In genomic region chr16:8715513-8716080, GRCm38 (mm10) we compare ENCODE assay signal across 16 mouse cellular contexts. TPM values are rescaled to one million over a fixed set of nuclear protein-coding genes. Genes with fewer than 3 reads are reported as not detected.
DNase-seq lines count a peak whose midpoint lies in the region; ATAC-seq lines count a peak whose summit lies in the region.
"Had no signal": no experiment of that assay in that cellular context is flagged by ENCODE, and none has a peak within 500 bp of the region (broad histone marks: within the 10 kb centered on the region; RNA-seq: fewer than 3 reads in every experiment).

No protein-coding gene starts in this region.

- 55% methylated on average over 10 of the region's 10 CpGs for WGBS in lung, embryonic 15.5 days

- no peak overlapping the region for H3K9ac ChIP-seq in lung, embryonic 15.5 days

- intact Hi-C loops in heart, postnatal 25 days (cut with DNase I): no loop called here

- peak; percentile 55 to 65 for DNase-seq in heart, adult 18-20 months
- no peak for DNase-seq in heart, postnatal 25 days (ENCODE audit: low spot score)
- DNase-seq in lung, postnatal 36 days: no peak
- peak; percentile 80 for DNase-seq in ZHBTc4 (ENCODE audit: low read depth, low spot score)
- peak; percentile 46 for DNase-seq in kidney, postnatal 14 days
- no peak for DNase-seq in right cerebral cortex, postnatal 25 days
- DNase-seq in left cerebral cortex, adult 9 months (ENCODE audit: low spot score in 2 of 2): no peak
- DNase-seq: right cerebral cortex, postnatal 14 days had no signal

- H3K27me3 ChIP-seq in lung, embryonic 15.5 days: no peaks in the 10 kb centered on the region

- ATAC-seq in lung, embryonic 15.5 days (ENCODE audit: borderline replicate concordance, extremely low read depth, low FRiP score, low TSS enrichment): peak; percentile 38; the same call in 1 of the 2 replicates
- ATAC-seq: forebrain, embryonic 16.5 days; inflammation-experienced regulatory T-cells, adult 6 months; midbrain, embryonic 16.5 days had no signal

- H3K4me1 ChIP-seq in lung, embryonic 15.5 days: peaks cover 18% of the 10 kb centered on the region

- H3K4me3 ChIP-seq in lung, embryonic 15.5 days: no peak overlapping the region

- H3K4me2 ChIP-seq in lung, embryonic 15.5 days: no peak overlapping the region

- H3K27ac ChIP-seq in lung, embryonic 15.5 days: no peak overlapping the region

- no peaks in the 10 kb centered on the region for H3K9me3 ChIP-seq in lung, embryonic 15.5 days

- peaks cover 40% of the 10 kb centered on the region for H3K36me3 ChIP-seq in lung, embryonic 15.5 days

RNA-seq across cellular contexts. Expression of gene Gm5767, which starts 35.0 kb away (rescaled TPM):
- not detected for total RNA-seq in heart, adult 18-20 months (2021)
- not detected for total RNA-seq in heart, postnatal 25 days (2021)
- not detected in 2 replicates for polyA plus RNA-seq in lung, embryonic 15.5 days (2015; fragmentation: Nextera tagmentation; extraction: Ambion mirVana)
- total RNA-seq: common myeloid progenitor, adult 5-6 weeks; left cerebral cortex, postnatal 14 days had no signal
- polyA plus RNA-seq: forebrain, embryonic 16.5 days; heart, embryonic 14.5 days; inflammation-experienced regulatory T-cells, adult 6 months; liver, embryonic 16.5 days; midbrain, embryonic 16.5 days had no signal

RNA-seq across cellular contexts. Expression of gene Carhsp1, which starts 43.6 kb away (rescaled TPM):
- total RNA-seq in heart, adult 18-20 months (2021): 10 to 100 TPM; 16.6 to 19.2 TPM
- total RNA-seq in heart, postnatal 25 days (2021): 10 to 100 TPM; 17.6 to 20.9 TPM
- 93.7 and 96.8 TPM in 2 replicates for polyA plus RNA-seq in lung, embryonic 15.5 days (2015; fragmentation: Nextera tagmentation; extraction: Ambion mirVana)

Comparison
In these comparisons a context has a peak if more than half of its experiments do, and no peak if none do; other contexts are left out.
1. DNase-seq: peak in heart, adult 18-20 months (2 of 2), ZHBTc4 (single experiment) and kidney, postnatal 14 days (single experiment); none in heart, postnatal 25 days (single experiment), lung, postnatal 36 days (single experiment), right cerebral cortex, postnatal 25 days (single experiment) and left cerebral cortex, adult 9 months (0 of 2).